Mouse (Mus musculus) forebrain, embryonic 11.5 days (tissue): ENCODE data around the gene Nr5a2. TPM values are rescaled to one million over a fixed set of nuclear protein-coding genes. Genes with fewer than 3 reads are reported as not detected.
A peak's percentile ranks its signal among the peaks of the same experiment; 100 is the strongest.

Experiments
- ATAC-seq: fragments of 200-750 bp; cut with Nextera tagmentation; replicated peaks from 2 replicates; pipeline ENCODE4 v1.8.0; 2017; ENCODE audit warnings: moderate TSS enrichment; ENCODE audit not compliant: low FRiP score
- DNase-seq: peaks from one replicate; pipeline ENCODE4 v3.0.0-alpha.2; 2017; ENCODE audit warnings: low spot score
- H3K27ac ChIP-seq: fragments of 300-500 bp; sonication (generic); 2 replicates; pipeline ENCODE4 v1.5.1; 2014; ENCODE audit warnings: low read depth, low read length
- H3K27me3 ChIP-seq: fragments of 300-500 bp; sonication (generic); 2 replicates; pipeline ENCODE4 v1.6.1; 2014; ENCODE audit warnings: mild to moderate bottlenecking, low read length, mixed read lengths; ENCODE audit not compliant: control insufficient read depth, insufficient read depth
- H3K36me3 ChIP-seq: fragments of 300-500 bp; sonication (generic); 2 replicates; pipeline ENCODE4 v1.6.1; 2014; ENCODE audit warnings: mild to moderate bottlenecking, low read length, moderate library complexity, mixed read lengths; ENCODE audit not compliant: control insufficient read depth, insufficient read depth
- H3K4me1 ChIP-seq: fragments of 300-500 bp; sonication (generic); replicated peaks from 2 replicates; pipeline ENCODE4 v1.6.1; 2014; ENCODE audit warnings: low read length, mixed read lengths; ENCODE audit not compliant: control insufficient read depth, insufficient read depth
- H3K4me2 ChIP-seq: fragments of 300-500 bp; sonication (generic); 2 replicates; pipeline ENCODE4 v1.6.1; 2014; ENCODE audit warnings: low read depth, mild to moderate bottlenecking, low read length, moderate library complexity, mixed read lengths; ENCODE audit not compliant: severe bottlenecking
- H3K4me3 ChIP-seq: fragments of 300-500 bp; sonication (generic); 2 replicates; pipeline ENCODE4 v1.5.1; 2014; ENCODE audit warnings: low read depth, low read length
- H3K9ac ChIP-seq: fragments of 300-500 bp; sonication (generic); 2 replicates; pipeline ENCODE4 v1.6.1; 2014; ENCODE audit warnings: low read length
- H3K9me3 ChIP-seq: fragments of 300-500 bp; sonication (generic); 2 replicates; pipeline ENCODE4 v1.6.1; 2016; ENCODE audit warnings: low read length, mixed read lengths; ENCODE audit not compliant: control insufficient read depth
- WGBS: fragments of 180-500 bp; shearing (Covaris S2); extraction: QIAGEN DNeasy Blood & Tissue Kit; methylation state at CpG from one replicate; pipeline ENCODE4 v1.1.7; 2014; 5-methylcytosine and 5-hydroxymethylcytosine counted together
- polyA plus RNA-seq: library from polyadenylated mRNA; unstranded; fragments of >200 nt; fragmentation: Nextera tagmentation; extraction: Ambion mirVana; gene quantifications from 2 replicates; pipeline ENCODE4 v1.2.1, GENCODE M21; 2014

The Nr5a2 gene
- polyA plus RNA-seq, 1 experiment from 2014 or later = 0.33 TPM

GRCm38 (mm10) chr1:136952609-136953311, 7.5 kb downstream of the Nr5a2 start:
- ATAC-seq (peak; percentile 28; the same call in 1 of the 2 replicates), DNase-seq (peak; percentile 74)
- no peaks in the 10 kb centered on the region for H3K9me3 ChIP-seq
- H3K9ac ChIP-seq = 0 out of 2 replicates have a peak overlapping the region, but pooled peaks have one; percentile 24
- WGBS = under 1% methylated on average over 39 of the region's 39 CpGs
- H3K27me3 ChIP-seq = peaks cover 88% of the 10 kb centered on the region
- no peaks in the 10 kb centered on the region for H3K36me3 ChIP-seq
- peak overlapping the region; percentile 43 for H3K4me2 ChIP-seq
- H3K4me3 ChIP-seq = peak overlapping the region; percentile 18
- H3K27ac ChIP-seq = no peak overlapping the region
- peaks cover 15% of the 10 kb centered on the region for H3K4me1 ChIP-seq

- Histone ChIP-seq H3K27me3 (peaks cover 88% of the 10 kb centered on the region), H3K4me2 (peak overlapping the region; percentile 43; the same call in 1 of the 2 replicates), H3K4me1 (peaks cover 17% of the 10 kb centered on the region), H3K9ac (no peak overlapping the region), H3K9me3 (no peaks in the 10 kb centered on the region), H3K36me3 (no peaks in the 10 kb centered on the region), H3K4me3 (no peak overlapping the region), H3K27ac (no peak overlapping the region)
- ATAC-seq = no peak; the same call in 1 of the 2 replicates
- WGBS = under 1% methylated on average over 19 of the region's 21 CpGs
- no peak for DNase-seq
Observed at GRCm38 (mm10) chr1:136951946-136952531, 8.2 kb downstream of the Nr5a2 start.

- WGBS = 26% methylated on average over 3 of the region's 3 CpGs
- no peak overlapping the region for H3K4me2 ChIP-seq
- no peak overlapping the region for H3K27ac ChIP-seq
- H3K4me3 ChIP-seq = no peak overlapping the region
- H3K27me3 ChIP-seq = peaks cover 92% of the 10 kb centered on the region
- H3K9ac ChIP-seq = no peak overlapping the region
- no peaks in the 10 kb centered on the region for H3K36me3 ChIP-seq
- DNase-seq (no peak), ATAC-seq (no peak)
- H3K9me3 ChIP-seq = no peaks in the 10 kb centered on the region
- H3K4me1 ChIP-seq = peaks cover 17% of the 10 kb centered on the region
Observed at GRCm38 (mm10) chr1:136951155-136951650, 9.0 kb downstream of the Nr5a2 start.

GRCm38 (mm10) chr1:136949323-136949741, 10.9 kb downstream of the Nr5a2 start:
- no peaks in the 10 kb centered on the region for H3K36me3 ChIP-seq
- no peak overlapping the region for H3K27ac ChIP-seq
- H3K4me1 ChIP-seq = peaks cover 17% of the 10 kb centered on the region
- peak overlapping the region; percentile 20; the same call in 1 of the 2 replicates for H3K9ac ChIP-seq
- H3K9me3 ChIP-seq = no peaks in the 10 kb centered on the region
- H3K4me3 ChIP-seq = peak overlapping the region; percentile 38
- WGBS = 0% methylated on average over 12 of the region's 12 CpGs
- DNase-seq = no peak
- peak; percentile 19; the same call in 1 of the 2 replicates for ATAC-seq
- H3K27me3 ChIP-seq = peaks cover 89% of the 10 kb centered on the region
- peak overlapping the region; percentile 85 for H3K4me2 ChIP-seq

- under 1% methylated on average over 60 of the region's 61 CpGs for WGBS
- no peak overlapping the region for H3K27ac ChIP-seq
- peak; percentile 63 for ATAC-seq
Observed at GRCm38 (mm10) chr1:136948511-136949275, 11.6 kb downstream of the Nr5a2 start.

GRCm38 (mm10) chr1:136948127-136948422, 12.2 kb downstream of the Nr5a2 start:
- Histone ChIP-seq H3K9me3 (no peaks in the 10 kb centered on the region), H3K4me3 (peak overlapping the region; percentile 38), H3K4me2 (peak overlapping the region; percentile 85; the same call in 1 of the 2 replicates), H3K27me3 (peaks cover 86% of the 10 kb centered on the region), H3K36me3 (no peaks in the 10 kb centered on the region), H3K27ac (no peak overlapping the region), H3K4me1 (peaks cover 16% of the 10 kb centered on the region), H3K9ac (no peak overlapping the region)
- DNase-seq = no peak
- no peak for ATAC-seq
- 1% methylated on average over 7 of the region's 7 CpGs for WGBS

More at GRCm38 (mm10) chr1:136948511-136949275, 11.6 kb downstream of the Nr5a2 start:
- peak overlapping the region; percentile 38 for H3K4me3 ChIP-seq
- DNase-seq = peak; percentile 76
- no peaks in the 10 kb centered on the region for H3K9me3 ChIP-seq
- peaks cover 86% of the 10 kb centered on the region for H3K27me3 ChIP-seq
- no peaks in the 10 kb centered on the region for H3K36me3 ChIP-seq
- H3K4me2 ChIP-seq = peak overlapping the region; percentile 85
- peaks cover 17% of the 10 kb centered on the region for H3K4me1 ChIP-seq
- peak overlapping the region; percentile 20; the same call in 1 of the 2 replicates for H3K9ac ChIP-seq

GRCm38 (mm10) chr1:136947394-136948126, 12.7 kb downstream of the Nr5a2 start:
- Histone ChIP-seq H3K9me3 (no peaks in the 10 kb centered on the region), H3K4me1 (peaks cover 13% of the 10 kb centered on the region), H3K9ac (no peak overlapping the region), H3K4me3 (no peak overlapping the region), H3K36me3 (no peaks in the 10 kb centered on the region), H3K4me2 (no peak overlapping the region), H3K27me3 (peaks cover 83% of the 10 kb centered on the region), H3K27ac (no peak overlapping the region)
- peak; percentile 64 for DNase-seq
- WGBS = 1% methylated on average over 20 of the region's 20 CpGs
- no peak for ATAC-seq
